Mouse (Mus musculus) T-cell, adult 2 months (primary cell): ENCODE measurements around the gene Itgb4.
A peak's percentile ranks its signal among the peaks of the same experiment; 100 is the strongest.
"Not testable (repeated sequence)": the region's sequence is repeated elsewhere in the genome, so short reads cannot be mapped to it uniquely, and the experiment has no call there.

ENCODE experiments used
- DNase-seq: peaks from one replicate; pipeline ENCODE4 v3.0.0; 2022; ENCODE audit warnings: low spot score

The Itgb4 gene

DNA sequence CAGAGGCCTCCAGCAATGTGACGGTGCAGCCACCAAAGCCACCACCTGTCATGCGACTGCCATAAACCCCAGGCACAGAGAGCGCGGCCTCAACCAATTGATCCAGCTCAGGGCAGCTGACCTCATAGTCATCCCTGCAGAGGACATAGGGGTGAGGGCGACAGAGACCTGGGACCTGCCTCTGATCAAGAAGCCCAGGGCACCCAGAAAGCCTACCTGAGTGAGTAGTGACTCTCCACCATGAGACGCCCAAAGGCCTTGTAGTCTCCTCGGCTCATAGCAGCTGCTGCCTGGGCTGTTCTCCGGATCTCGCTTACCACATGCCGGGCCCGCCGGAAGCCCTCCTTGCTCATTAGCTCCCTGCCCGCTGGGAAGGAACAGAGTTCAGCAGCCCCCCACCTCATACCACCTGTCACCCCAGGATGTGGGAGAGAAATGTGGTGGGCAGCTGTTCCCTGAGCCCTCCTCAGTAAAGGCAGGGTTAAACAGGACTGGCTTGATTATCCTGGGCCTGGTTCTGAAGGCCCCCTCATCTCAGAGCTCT, 34.4 kb downstream of the Itgb4 start:
- no peak for DNase-seq

DNA sequence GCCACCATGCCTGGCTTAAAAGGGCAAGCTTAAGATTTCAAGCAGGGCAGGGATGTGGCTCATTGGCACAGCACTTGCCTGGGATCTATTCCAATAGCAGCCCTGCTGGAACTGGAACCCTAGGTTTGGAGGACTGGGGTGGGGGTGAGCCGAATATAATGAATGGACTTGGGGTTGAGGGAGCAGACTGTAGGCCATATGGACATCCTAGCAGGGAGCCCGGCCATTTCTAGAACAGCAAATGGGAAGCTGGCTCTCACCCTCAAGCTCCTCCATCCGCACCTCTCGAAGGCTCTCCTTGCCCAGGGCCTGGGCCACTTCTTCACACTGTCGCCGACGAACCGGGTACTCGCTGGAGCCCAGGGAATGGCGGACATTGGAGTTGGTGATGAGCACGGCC, 35.2 kb downstream of the Itgb4 start:
- DNase-seq, result no peak

- no peak for DNase-seq
Observed at GRCm38 (mm10) chr11:116010146-116010545, 35.6 kb downstream of the Itgb4 start.

DNA sequence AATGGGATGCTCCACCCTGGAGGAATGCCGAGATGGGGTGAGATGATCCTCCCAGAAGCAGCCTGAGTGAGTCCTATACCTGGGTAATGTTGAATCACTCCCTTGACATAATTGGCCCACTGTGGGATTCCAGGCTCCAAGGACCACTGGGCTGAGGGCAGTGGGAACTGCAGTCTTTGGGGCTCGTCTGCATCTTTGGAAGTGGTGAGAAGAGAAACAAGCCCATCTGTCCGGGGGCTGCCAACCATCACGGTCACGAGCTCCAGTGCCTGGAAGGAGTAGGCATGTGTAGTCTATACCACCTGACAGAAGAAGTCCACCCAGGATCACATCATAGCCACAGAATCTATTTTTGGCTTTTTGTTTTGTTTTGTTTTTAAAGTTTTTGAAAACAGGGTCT, 36.4 kb downstream of the Itgb4 start:
- DNase-seq, result no peak

DNA sequence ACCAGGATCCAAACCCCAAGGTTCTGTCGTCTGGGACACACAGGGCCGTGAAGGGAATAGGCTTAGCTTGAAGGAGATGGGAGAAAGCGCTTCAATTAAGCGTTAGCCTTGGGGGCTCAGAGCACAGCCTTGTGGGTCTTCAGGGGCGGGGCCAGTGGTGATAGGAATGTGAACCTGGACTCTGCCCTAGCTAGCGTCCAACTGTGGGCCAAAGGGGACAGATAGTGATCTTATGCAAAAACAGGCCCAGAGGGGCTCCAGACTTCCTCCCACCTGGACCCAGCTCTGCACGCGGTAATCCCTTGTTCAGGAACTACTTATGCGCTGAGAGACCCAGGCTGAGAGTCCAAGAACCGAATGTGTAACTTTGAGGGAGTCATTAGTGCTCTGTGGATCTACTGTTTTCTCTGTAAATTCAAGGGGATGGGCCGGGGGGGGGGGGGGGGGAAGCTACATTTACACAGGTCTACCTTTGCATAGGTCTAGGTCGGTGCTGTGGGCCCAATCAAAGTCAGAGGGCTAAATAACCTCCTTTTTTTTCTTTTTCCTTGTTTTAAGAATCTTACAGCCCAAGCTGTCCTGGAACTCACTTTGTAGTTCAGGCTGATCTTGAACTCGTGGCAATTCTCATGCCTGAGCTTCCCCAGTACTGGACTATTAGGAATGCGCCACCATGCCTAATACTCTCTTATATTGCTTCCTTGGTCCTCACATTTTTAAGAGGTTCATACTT, 37.2 kb downstream of the Itgb4 start:
- no peak for DNase-seq

- peak; percentile 83 for DNase-seq
Observed at GRCm38 (mm10) chr11:116012262-116012947, 37.9 kb downstream of the Itgb4 start, which contains the start of gene Galk1. TSS of gene Galk1 (minus strand) at chr11:116012719.

- no peak for DNase-seq
Observed at GRCm38 (mm10) chr11:116014821-116015220, 40.3 kb downstream of the Itgb4 start.

DNA sequence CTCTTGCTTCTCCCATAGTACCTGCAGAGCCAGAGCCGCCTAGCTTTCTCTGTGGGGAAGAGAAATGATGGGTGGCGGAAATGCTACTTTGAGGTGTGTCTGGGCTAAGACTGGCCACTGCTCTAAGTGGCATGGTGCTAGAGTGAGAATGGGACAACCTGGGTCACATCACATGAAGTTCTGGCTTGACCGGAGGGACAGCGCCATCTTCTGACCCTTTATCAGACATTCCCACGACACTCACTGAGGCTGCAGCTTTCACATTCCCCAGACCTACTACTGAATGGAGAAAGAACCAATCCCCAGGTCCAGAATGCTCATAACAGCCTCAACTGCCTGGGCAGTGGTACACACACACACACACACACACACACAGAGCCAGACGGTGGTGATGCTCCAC, 43.6 kb downstream of the Itgb4 start:
- DNase-seq, result no peak

DNA sequence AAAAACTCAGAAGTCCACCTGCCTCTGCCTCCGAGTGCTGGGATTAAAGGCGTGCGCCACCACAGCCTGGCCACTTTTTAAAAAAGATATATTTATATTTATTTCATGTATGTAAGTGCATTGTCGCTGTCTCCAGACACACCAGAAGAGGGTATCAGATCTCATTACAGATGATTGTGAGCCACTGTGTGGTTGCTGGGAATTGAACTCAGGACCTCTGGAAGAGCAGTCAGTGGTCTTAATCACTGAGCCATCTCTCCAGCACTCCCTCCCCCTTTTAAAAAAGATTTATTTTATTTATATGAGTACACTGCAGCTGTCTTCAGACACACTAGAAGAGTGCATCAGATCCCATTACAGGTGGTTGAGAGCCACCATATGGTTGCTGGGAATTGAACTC, 44.4 kb downstream of the Itgb4 start:
- DNase-seq, result not testable (repeated sequence)

GRCm38 (mm10) chr11:116019360-116019791, 44.9 kb downstream of the Itgb4 start:
- DNase-seq, result no peak

GRCm38 (mm10) chr11:116019976-116020411, 45.5 kb downstream of the Itgb4 start:
- peak; percentile 27 for DNase-seq

GRCm38 (mm10) chr11:116020519-116020922, 46.0 kb downstream of the Itgb4 start:
- DNase-seq, result peak; percentile 70

DNA sequence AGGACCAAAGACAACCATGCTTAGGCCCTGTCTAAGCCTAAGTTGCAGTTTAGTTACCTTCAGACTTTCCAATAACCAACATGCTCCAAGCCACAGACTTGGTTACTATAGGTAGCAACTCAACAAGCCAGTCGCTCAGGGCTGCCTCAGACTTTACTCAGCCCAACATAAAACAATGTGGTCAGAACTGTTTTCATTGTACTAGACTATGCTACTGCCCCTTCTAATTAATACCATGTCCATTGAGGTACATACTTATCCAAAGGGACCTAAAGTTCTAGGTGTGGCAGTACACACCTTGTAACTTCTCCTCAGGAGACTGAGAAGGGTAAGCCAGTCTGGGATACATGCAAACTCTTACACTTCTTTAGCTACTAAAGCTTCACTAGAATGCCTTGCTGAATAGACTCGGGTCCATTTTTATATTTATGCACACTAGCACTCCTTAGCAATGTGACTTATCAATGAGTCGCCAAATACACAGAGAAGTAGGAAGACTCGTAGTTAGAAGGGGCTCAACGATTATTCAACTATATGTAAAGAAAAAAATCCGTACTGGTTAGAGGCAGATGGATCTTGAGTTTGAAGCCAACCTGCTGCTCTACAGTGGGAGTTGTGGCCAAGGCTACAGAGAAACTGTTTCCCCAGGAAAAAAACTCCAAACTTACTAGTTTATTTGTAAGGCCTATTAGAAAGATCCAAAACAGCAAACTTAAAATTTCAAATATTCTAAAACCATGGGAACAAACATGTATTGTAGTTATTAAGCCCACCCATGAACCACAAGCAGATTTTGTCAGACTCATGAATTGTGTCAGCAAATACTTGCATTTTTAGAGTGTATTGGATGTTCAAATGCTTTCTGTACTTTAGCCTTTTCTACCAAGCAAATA, 47.1 kb downstream of the Itgb4 start:
- no peak for DNase-seq

- DNase-seq, result no peak
Observed at GRCm38 (mm10) chr11:116022256-116022780, 47.8 kb downstream of the Itgb4 start.

DNA sequence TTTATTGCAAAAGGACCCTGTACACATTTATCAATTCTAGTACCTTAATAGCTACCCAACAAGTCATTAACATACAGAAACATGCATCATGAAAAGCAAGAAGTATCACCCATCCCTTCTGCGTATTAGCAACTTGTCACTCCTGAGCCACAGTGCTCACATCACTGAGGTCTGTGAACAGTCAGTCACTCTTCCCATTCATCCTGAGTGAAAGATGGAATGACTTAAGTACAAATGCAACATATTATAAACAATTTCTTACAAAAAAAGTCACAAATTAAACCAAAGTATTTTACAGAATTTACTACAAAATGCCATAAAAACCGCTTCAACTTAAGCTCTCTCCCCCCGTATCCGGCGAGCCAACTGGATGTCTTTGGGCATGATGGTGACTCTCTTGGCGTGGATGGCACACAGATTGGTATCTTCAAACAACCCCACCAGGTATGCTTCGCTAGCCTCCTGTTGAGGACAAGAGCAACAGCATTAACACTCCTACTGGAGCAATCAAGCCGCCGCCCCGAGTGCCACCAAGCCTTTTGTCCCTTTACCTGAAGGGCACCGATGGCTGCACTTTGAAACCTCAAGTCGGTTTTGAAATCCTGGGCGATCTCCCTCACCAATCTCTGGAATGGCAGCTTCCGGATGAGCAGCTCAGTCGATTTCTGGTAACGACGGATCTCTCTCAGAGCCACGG, 48.7 kb downstream of the Itgb4 start:
- not testable (repeated sequence) for DNase-seq

GRCm38 (mm10) chr11:116023771-116024355, 49.4 kb downstream of the Itgb4 start:
- no peak for DNase-seq

DNA sequence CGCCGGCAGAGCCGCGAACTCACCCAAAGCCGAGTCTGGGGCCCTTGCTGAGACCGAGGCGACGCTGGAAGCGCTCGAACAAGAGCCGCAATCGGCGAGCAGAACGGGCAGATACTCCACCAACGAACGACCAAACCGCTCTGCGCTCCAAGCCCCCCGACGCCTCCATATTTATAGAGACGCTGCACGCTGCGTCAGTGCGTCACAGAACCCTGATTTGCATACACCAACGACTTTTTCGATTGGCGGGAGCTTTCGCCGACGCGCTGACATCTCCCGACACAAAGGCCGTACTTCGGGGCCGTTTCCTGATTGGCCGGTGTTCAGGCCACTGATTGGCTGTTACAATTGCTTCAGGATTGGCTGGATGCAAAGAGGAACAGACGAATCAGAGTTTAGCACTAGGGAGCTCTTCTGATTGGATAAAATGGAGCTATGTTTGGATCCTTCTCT, 49.9 kb downstream of the Itgb4 start:
- peak; percentile 98 for DNase-seq

DNA sequence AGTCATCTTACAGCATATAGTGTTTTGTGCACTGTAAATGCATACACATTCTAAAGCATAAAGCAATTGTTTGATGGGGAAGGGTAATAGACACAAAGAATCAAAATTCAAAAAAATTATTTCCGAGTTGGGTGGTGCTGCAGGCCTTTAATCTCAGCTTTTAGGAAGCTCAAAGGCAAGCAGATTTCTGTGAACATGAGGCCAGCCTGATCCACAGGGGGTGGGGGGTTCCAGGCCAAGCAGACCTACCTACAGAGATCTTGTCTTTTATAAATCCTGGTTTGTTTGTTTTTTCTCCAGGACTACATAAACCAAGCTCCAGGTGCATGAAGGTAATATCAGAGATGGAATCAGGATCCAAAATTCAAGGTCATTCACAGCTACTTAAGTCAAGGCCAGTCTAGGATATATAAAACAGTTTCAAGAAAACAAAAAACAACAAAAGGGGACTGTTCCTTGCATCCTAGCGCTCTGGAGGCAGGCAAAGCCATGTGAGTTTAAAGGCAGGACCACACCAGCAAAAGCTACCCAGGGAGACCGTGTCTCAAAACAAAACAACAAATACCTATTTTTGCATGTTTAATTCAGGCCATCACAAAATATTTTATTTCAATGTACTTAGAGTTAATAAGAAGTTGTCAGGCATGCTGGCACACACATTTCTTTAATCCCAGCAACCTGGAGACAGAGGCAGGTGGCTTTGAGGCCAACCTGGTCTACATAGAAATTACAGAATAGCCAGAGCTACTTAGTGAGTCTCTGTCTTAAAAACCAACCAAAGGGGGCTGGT, 50.7 kb downstream of the Itgb4 start:
- DNase-seq, result no peak

- DNase-seq, result no peak
Observed at GRCm38 (mm10) chr11:116027756-116028155, 53.2 kb downstream of the Itgb4 start, which contains the start of gene H3f3b. TSS of gene H3f3b (minus strand) at chr11:116027962.
